Mouse (Mus musculus): ENCODE measurements around the gene Fbxl17. TPM values are rescaled to one million over a fixed set of nuclear protein-coding genes. Genes with fewer than 3 reads are reported as not detected.

Fbxl17 gene
- polyA plus RNA-seq, 1 experiment from 2014 or later, result 12.0 TPM

- Histone ChIP-seq H3K36me3 (no peaks in the 10 kb centered on the region), H3K9ac (no peak overlapping the region), H3K4me3 (no peak overlapping the region), H3K9me3 (no peaks in the 10 kb centered on the region), H3K27ac (no peak overlapping the region), H3K4me2 (no peak overlapping the region), H3K27me3 (no peaks in the 10 kb centered on the region), H3K4me1 (replicated peaks) (0 out of 2 replicates have a peak, but pooled peaks cover 10% of the 10 kb centered on the region)
- 70% methylated on average over 2 of the region's 2 CpGs for WGBS
- no peak for ATAC-seq (ENCODE audit: low FRiP score)
Observed at GRCm38 (mm10) chr17:63122427-63122826, 377.4 kb downstream of the Fbxl17 start.

GRCm38 (mm10) chr17:63119701-63120100 lies 380.1 kb downstream of the Fbxl17 start:
- H3K4me3 ChIP-seq, result no peak overlapping the region
- H3K27me3 ChIP-seq, result no peaks in the 10 kb centered on the region
- H3K4me2 ChIP-seq, result no peak overlapping the region
- peaks cover 10% of the 10 kb centered on the region; the same call in 1 of the 2 replicates for H3K4me1 ChIP-seq (replicated peaks)
- ATAC-seq (ENCODE audit: low FRiP score), result no peak
- no peak overlapping the region for H3K9ac ChIP-seq
- no peaks in the 10 kb centered on the region for H3K36me3 ChIP-seq
- no peak overlapping the region for H3K27ac ChIP-seq
- WGBS, result 85% methylated on average over 3 of the region's 3 CpGs
- H3K9me3 ChIP-seq, result no peaks in the 10 kb centered on the region

DNA sequence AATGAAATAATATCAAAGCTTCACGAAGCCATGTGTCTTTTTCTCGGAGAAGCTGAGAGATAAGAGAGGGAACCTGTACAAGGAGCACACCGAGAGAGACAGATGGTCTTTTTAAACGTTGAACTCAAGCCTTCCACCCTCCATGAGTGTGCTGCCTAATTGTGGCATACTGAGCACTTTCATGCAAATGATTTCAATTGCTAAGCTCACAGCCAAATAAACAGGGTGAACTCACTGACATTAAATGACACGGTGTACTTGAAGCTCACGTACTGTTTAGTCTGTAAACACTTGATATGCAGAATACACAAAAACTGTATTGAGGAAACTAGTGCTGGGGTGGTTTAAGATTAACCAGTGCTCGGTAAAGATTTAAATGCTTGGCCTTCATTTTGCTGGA lies 380.7 kb downstream of the Fbxl17 start:
- Histone ChIP-seq H3K27ac (no peak overlapping the region), H3K9me3 (no peaks in the 10 kb centered on the region), H3K9ac (no peak overlapping the region), H3K36me3 (no peaks in the 10 kb centered on the region), H3K4me2 (no peak overlapping the region), H3K4me1 (replicated peaks) (peaks cover 10% of the 10 kb centered on the region; the same call in 1 of the 2 replicates), H3K4me3 (no peak overlapping the region), H3K27me3 (no peaks in the 10 kb centered on the region)
- WGBS, result 61% methylated on average over 7 of the region's 7 CpGs
- no peak for ATAC-seq (ENCODE audit: low FRiP score)

- WGBS, result 70% methylated on average over 5 of the region's 5 CpGs
- no peak; the same call in 1 of the 2 replicates for ATAC-seq (ENCODE audit: low FRiP score)
Observed at GRCm38 (mm10) chr17:63117130-63117529, 382.7 kb downstream of the Fbxl17 start.

GRCm38 (mm10) chr17:63114399-63115085 lies 385.3 kb downstream of the Fbxl17 start:
- Histone ChIP-seq H3K27me3 (no peaks in the 10 kb centered on the region), H3K9me3 (no peaks in the 10 kb centered on the region), H3K4me2 (no peak overlapping the region), H3K4me1 (replicated peaks) (peaks cover 19% of the 10 kb centered on the region), H3K4me3 (no peak overlapping the region), H3K27ac (no peak overlapping the region), H3K36me3 (no peaks in the 10 kb centered on the region), H3K9ac (no peak overlapping the region)
- 86% methylated on average over 19 of the region's 19 CpGs for WGBS
- no peak for ATAC-seq (ENCODE audit: low FRiP score)

More at GRCm38 (mm10) chr17:63117130-63117529, 382.7 kb downstream of the Fbxl17 start:
- H3K9ac ChIP-seq, result no peak overlapping the region
- no peaks in the 10 kb centered on the region for H3K9me3 ChIP-seq
- peaks cover 10% of the 10 kb centered on the region; the same call in 1 of the 2 replicates for H3K4me1 ChIP-seq (replicated peaks)
- H3K4me2 ChIP-seq, result no peak overlapping the region
- H3K4me3 ChIP-seq, result no peak overlapping the region
- H3K27ac ChIP-seq, result no peak overlapping the region
- no peaks in the 10 kb centered on the region for H3K36me3 ChIP-seq
- no peaks in the 10 kb centered on the region for H3K27me3 ChIP-seq

DNA sequence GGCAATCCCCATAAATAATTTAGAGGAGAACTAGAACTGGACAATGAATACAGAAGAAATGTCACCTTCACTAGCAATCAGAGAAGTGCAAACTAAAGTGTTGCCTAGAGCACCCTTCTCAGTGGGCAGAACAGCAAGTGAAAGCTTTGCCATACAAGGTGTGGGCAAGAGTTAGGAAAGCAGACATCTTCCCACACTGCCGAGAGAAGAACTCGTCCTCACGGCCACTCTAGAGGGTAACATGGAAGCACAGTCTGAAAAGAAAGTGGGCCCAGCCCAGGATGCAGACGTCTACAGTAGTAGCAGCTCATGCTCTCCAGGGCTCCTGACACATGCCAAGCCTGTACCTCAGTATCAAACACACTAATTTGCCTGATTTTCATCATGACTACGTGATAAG lies 387.0 kb downstream of the Fbxl17 start:
- WGBS, result 88% methylated on average over 5 of the region's 5 CpGs
- H3K36me3 ChIP-seq, result no peaks in the 10 kb centered on the region
- no peak overlapping the region for H3K4me3 ChIP-seq
- H3K4me1 ChIP-seq (replicated peaks), result peaks cover 15% of the 10 kb centered on the region
- H3K9me3 ChIP-seq, result no peaks in the 10 kb centered on the region
- no peak overlapping the region for H3K4me2 ChIP-seq
- H3K27ac ChIP-seq, result no peak overlapping the region
- no peak for ATAC-seq (ENCODE audit: low FRiP score)
- H3K27me3 ChIP-seq, result no peaks in the 10 kb centered on the region
- no peak overlapping the region for H3K9ac ChIP-seq

DNA sequence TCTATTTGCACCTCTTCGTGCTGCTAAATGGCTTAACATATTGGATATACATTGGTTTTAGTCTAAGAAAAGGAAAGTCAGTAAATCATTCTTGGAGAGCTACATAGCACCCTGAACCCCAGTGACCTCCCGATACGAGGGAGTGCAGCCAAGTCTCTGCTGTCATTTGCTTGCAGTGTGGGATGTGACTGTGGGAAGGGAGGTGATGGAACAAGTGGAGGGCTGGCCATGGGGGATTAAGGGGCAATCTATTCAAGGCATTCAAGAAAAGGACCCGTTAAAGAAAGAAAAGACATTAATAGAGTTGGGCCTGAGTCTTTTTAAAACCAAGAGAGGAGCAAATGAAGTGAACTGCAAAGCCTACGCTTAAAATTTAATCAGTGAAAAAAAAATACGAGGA lies 388.8 kb downstream of the Fbxl17 start:
- no peak overlapping the region for H3K9ac ChIP-seq
- no peak overlapping the region for H3K4me2 ChIP-seq
- H3K9me3 ChIP-seq, result no peaks in the 10 kb centered on the region
- no peak for ATAC-seq (ENCODE audit: low FRiP score)
- H3K27ac ChIP-seq, result no peak overlapping the region
- no peak overlapping the region for H3K4me3 ChIP-seq
- no peaks in the 10 kb centered on the region for H3K27me3 ChIP-seq
- H3K4me1 ChIP-seq (replicated peaks), result peaks cover 22% of the 10 kb centered on the region
- 21% methylated on average over 6 of the region's 6 CpGs for WGBS
- H3K36me3 ChIP-seq, result no peaks in the 10 kb centered on the region

GRCm38 (mm10) chr17:63110211-63110755 lies 389.5 kb downstream of the Fbxl17 start:
- no peaks in the 10 kb centered on the region for H3K27me3 ChIP-seq
- no peak for ATAC-seq (ENCODE audit: low FRiP score)
- no peak overlapping the region for H3K9ac ChIP-seq
- no peak overlapping the region for H3K27ac ChIP-seq
- 71% methylated on average over 7 of the region's 7 CpGs for WGBS
- H3K4me1 ChIP-seq (replicated peaks), result peaks cover 22% of the 10 kb centered on the region
- H3K4me2 ChIP-seq, result no peak overlapping the region
- no peak overlapping the region for H3K4me3 ChIP-seq
- no peaks in the 10 kb centered on the region for H3K36me3 ChIP-seq
- H3K9me3 ChIP-seq, result no peaks in the 10 kb centered on the region

DNA sequence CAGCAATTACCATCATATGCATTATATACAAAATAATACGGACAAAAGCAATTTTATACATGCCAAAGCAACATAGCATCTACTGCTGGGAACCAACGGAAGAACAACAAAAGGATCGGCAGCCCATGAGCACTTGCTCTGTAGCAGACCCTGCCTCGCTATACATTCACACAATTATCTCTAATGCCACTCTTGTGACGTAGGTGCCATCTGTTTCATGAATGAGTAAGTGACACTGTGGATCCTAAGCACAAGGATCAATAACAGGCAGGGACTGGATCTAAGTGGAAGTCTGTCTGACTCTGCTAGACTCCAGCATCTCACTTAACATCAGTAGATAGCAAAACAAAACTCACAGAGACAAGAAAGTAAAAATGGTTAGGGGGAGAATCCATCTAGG lies 391.8 kb downstream of the Fbxl17 start:
- Histone ChIP-seq H3K9ac (no peak overlapping the region), H3K4me1 (replicated peaks) (peaks cover 22% of the 10 kb centered on the region), H3K4me2 (no peak overlapping the region), H3K4me3 (no peak overlapping the region), H3K27ac (no peak overlapping the region), H3K27me3 (no peaks in the 10 kb centered on the region), H3K36me3 (no peaks in the 10 kb centered on the region), H3K9me3 (no peaks in the 10 kb centered on the region)
- ATAC-seq (ENCODE audit: low FRiP score), result 0 out of 2 replicates have a peak, but pooled peaks have one; percentile 37
- 44% methylated on average over 5 of the region's 5 CpGs for WGBS

- Histone ChIP-seq H3K36me3 (no peaks in the 10 kb centered on the region), H3K9me3 (no peaks in the 10 kb centered on the region), H3K4me3 (no peak overlapping the region), H3K4me1 (replicated peaks) (peaks cover 22% of the 10 kb centered on the region), H3K9ac (no peak overlapping the region), H3K27me3 (no peaks in the 10 kb centered on the region), H3K27ac (peak overlapping the region; percentile 58; the same call in 1 of the 2 replicates), H3K4me2 (no peak overlapping the region)
- 50% methylated on average over 4 of the region's 4 CpGs for WGBS
- no peak for ATAC-seq (ENCODE audit: low FRiP score)
Observed at GRCm38 (mm10) chr17:63107515-63107914, 392.3 kb downstream of the Fbxl17 start.

GRCm38 (mm10) chr17:63095553-63095952 lies 404.3 kb downstream of the Fbxl17 start:
- 48% methylated on average over 2 of the region's 2 CpGs for WGBS
- no peak overlapping the region for H3K4me3 ChIP-seq
- H3K4me1 ChIP-seq (replicated peaks), result no peaks in the 10 kb centered on the region
- no peak overlapping the region for H3K9ac ChIP-seq
- H3K27ac ChIP-seq, result no peak overlapping the region
- H3K27me3 ChIP-seq, result no peaks in the 10 kb centered on the region
- no peaks in the 10 kb centered on the region for H3K36me3 ChIP-seq
- no peak for ATAC-seq (ENCODE audit: low FRiP score)
- H3K4me2 ChIP-seq, result no peak overlapping the region
- H3K9me3 ChIP-seq, result no peaks in the 10 kb centered on the region

DNA sequence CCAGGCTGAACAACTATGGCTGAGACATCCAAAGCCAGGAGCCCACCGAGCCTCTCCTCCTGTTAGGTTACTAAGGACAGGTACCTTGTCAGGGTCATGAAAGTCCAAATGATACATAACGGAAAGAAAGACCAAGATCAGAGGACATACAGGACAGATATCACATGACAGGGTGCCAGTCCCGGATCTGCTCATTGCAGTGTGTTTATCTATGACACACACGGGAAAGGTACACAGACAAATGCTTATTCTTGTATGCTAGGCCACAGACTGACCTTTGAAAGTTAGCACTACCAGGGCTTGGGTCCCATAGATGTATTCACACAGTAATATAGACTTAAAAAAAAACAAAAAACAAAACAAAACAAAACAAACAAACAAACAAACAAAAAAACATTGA lies 404.8 kb downstream of the Fbxl17 start:
- no peaks in the 10 kb centered on the region for H3K9me3 ChIP-seq
- no peaks in the 10 kb centered on the region for H3K4me1 ChIP-seq (replicated peaks)
- no peak overlapping the region for H3K27ac ChIP-seq
- no peak overlapping the region for H3K4me2 ChIP-seq
- H3K9ac ChIP-seq, result no peak overlapping the region
- H3K36me3 ChIP-seq, result no peaks in the 10 kb centered on the region
- no peak overlapping the region for H3K4me3 ChIP-seq
- no peaks in the 10 kb centered on the region for H3K27me3 ChIP-seq
- 84% methylated on average over 4 of the region's 4 CpGs for WGBS
- no peak for ATAC-seq (ENCODE audit: low FRiP score)

DNA sequence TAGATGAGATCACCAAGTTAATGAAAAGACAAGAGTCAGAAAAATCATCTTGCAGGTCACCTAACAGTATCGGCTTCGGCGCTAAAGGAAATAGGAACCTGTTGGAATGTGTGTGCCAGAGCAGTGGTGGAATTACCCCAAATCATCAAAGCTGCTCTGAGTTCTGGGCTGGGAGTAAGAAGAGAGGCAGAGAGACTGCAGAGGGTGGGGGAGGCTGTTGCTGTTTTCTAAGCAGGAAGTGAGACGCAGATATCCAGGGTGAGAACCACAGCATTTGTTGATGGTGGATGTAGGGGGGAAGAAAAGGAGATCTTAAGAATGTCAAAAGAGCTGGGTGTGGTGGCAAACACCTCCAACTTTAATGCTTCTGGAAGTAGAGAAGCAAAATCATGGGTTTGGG lies 406.6 kb downstream of the Fbxl17 start:
- H3K27ac ChIP-seq, result no peak overlapping the region
- ATAC-seq (ENCODE audit: low FRiP score), result no peak
- H3K4me2 ChIP-seq, result no peak overlapping the region
- H3K4me1 ChIP-seq (replicated peaks), result no peaks in the 10 kb centered on the region
- no peak overlapping the region for H3K9ac ChIP-seq
- H3K36me3 ChIP-seq, result no peaks in the 10 kb centered on the region
- no peaks in the 10 kb centered on the region for H3K27me3 ChIP-seq
- 0 out of 2 replicates have a peak, but pooled peaks cover 3% of the 10 kb centered on the region for H3K9me3 ChIP-seq
- 86% methylated on average over 4 of the region's 4 CpGs for WGBS
- no peak overlapping the region for H3K4me3 ChIP-seq

All from hindbrain, embryonic 13.5 days (tissue).